Mouse (Mus musculus) kidney, adult 2 months (tissue): Measurements from ENCODE around the gene Ubr7.

Experiments
- CTCF ChIP-seq: fragments of 200-500 bp; conservative IDR thresholded peaks from 2 replicates; pipeline ENCODE4 v1.5.1; 2011; ENCODE audit warnings: low read depth, mild to moderate bottlenecking, control low read depth, low read length, moderate library complexity, mixed read lengths; ENCODE audit not compliant: insufficient read depth, insufficient read length
- POLR2A ChIP-seq: fragments of 200-500 bp; IDR thresholded peaks from one replicate; pipeline ENCODE4 v1.6.1; 2011; ENCODE audit warnings: low read depth, low read length, control low read depth

DNA sequence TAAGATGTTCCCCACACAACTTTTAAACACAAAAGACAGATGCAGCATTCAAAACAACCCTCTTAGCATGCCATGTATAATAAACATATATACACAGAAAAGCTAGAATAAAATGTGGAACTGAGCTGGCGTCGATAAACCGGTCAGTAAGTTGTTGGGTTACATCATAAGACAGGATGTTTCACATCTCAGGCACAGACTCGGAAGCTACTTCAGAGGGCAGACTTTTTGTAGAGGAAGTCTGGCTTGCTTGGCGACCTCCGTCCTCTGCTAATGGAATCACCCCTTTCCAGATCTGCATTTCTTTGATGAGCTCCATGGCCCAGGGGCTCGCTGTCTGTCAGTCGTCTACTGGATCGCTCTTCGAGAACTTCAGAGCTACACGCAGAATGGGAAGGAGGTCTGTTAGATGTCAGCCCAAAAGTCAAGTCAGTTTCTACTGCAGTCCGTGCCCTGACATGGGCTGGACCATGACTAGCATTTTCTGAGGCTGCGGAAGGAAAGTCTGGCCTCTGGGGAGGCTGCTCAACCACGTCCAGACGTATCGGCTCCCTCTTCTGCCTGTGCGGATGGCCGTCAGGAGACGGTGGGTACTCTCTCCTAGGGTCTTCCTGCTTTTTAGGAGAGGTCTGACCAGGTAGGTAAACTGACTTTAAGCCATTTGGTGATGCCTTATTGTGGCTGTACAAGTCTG lies 27.3 kb downstream of the Ubr7 start:
- no peak for TF ChIP-seq CTCF
- no peak for TF ChIP-seq POLR2A
